Mouse (Mus musculus) yolk sac, embryonic 10.5 days (tissue): Measurements from ENCODE around the gene Catsperz.
A peak's percentile ranks its signal among the peaks of the same experiment; 100 is the strongest.

Experiments used
- DNase-seq: peaks from one replicate; pipeline ENCODE4 v3.0.0-alpha.2; 2017; ENCODE audit warnings: low spot score

Catsperz gene

GRCm38 (mm10) chr19:6943709-6944108 is 18.5 kb upstream of the Catsperz start:
- no peak for DNase-seq

- no peak for DNase-seq
Observed at GRCm38 (mm10) chr19:6942764-6943163, 17.6 kb upstream of the Catsperz start.

- DNase-seq, result peak; percentile 97
Observed at GRCm38 (mm10) chr19:6942249-6942691, 17.1 kb upstream of the Catsperz start, which contains the start of gene Gpr137. Gene Gpr137 (minus strand): TSS chr19:6942480.

- peak; percentile 93 for DNase-seq
Observed at GRCm38 (mm10) chr19:6941372-6942248, 16.4 kb upstream of the Catsperz start, which contains the start of gene Bad. Gene Bad (plus strand): TSS chr19:6941861.

GRCm38 (mm10) chr19:6940396-6941351 is 15.5 kb upstream of the Catsperz start:
- peak; percentile 32 for DNase-seq

- DNase-seq, result no peak
Observed at GRCm38 (mm10) chr19:6939106-6940002, 14.2 kb upstream of the Catsperz start.

GRCm38 (mm10) chr19:6937541-6938465 is 12.6 kb upstream of the Catsperz start:
- no peak for DNase-seq

- DNase-seq, result no peak
Observed at GRCm38 (mm10) chr19:6936299-6936698, 11.1 kb upstream of the Catsperz start.

- DNase-seq, result no peak
Observed at GRCm38 (mm10) chr19:6934195-6934977, 9.2 kb upstream of the Catsperz start, which contains the start of gene Kcnk4. Gene Kcnk4 (minus strand): TSS chr19:6934515.

- DNase-seq, result no peak
Observed at GRCm38 (mm10) chr19:6933436-6934194, 8.4 kb upstream of the Catsperz start.

GRCm38 (mm10) chr19:6933102-6933435 is 7.9 kb upstream of the Catsperz start:
- DNase-seq, result no peak

GRCm38 (mm10) chr19:6932018-6932417 is 6.8 kb upstream of the Catsperz start:
- DNase-seq, result no peak

GRCm38 (mm10) chr19:6931002-6931401 is 5.8 kb upstream of the Catsperz start:
- DNase-seq, result no peak

GRCm38 (mm10) chr19:6928080-6928479 is 2.9 kb upstream of the Catsperz start:
- DNase-seq, result no peak

GRCm38 (mm10) chr19:6926559-6927255 is 1.5 kb upstream of the Catsperz start:
- no peak for DNase-seq

GRCm38 (mm10) chr19:6925611-6926329 is 590 bp upstream of the Catsperz start:
- DNase-seq, result no peak
